Mouse (Mus musculus): ENCODE measurements around the gene Dbh. TPM values are rescaled to one million over a fixed set of nuclear protein-coding genes. Genes with fewer than 3 reads are reported as not detected.

The Dbh gene
- polyA plus RNA-seq, 1 experiment from 2014 or later = 0.69 TPM

- WGBS = 67% methylated on average over 1 of the region's 1 CpGs
- H3K9me3 ChIP-seq = no peaks in the 10 kb centered on the region
- H3K4me3 ChIP-seq = no peak overlapping the region
- no peak for DNase-seq (ENCODE audit: low spot score)
- H3K4me1 ChIP-seq = peaks cover under 1% of the 10 kb centered on the region
- H3K36me3 ChIP-seq = no peaks in the 10 kb centered on the region
- H3K27me3 ChIP-seq (ENCODE audit: insufficient read depth, poor library complexity, severe bottlenecking) = peaks cover 65% of the 10 kb centered on the region
- no peak overlapping the region for H3K27ac ChIP-seq
Observed at GRCm38 (mm10) chr2:27136789-27137188, 28.2 kb upstream of the Dbh start.

- no peak overlapping the region for H3K4me3 ChIP-seq
- H3K36me3 ChIP-seq = no peaks in the 10 kb centered on the region
- H3K27ac ChIP-seq = no peak overlapping the region
- no peaks in the 10 kb centered on the region for H3K9me3 ChIP-seq
- 59% methylated on average over 4 of the region's 4 CpGs for WGBS
- H3K27me3 ChIP-seq (ENCODE audit: insufficient read depth, poor library complexity, severe bottlenecking) = peaks cover 77% of the 10 kb centered on the region
- DNase-seq (ENCODE audit: low spot score) = no peak
- H3K4me1 ChIP-seq = peaks cover 9% of the 10 kb centered on the region
Observed at GRCm38 (mm10) chr2:27138356-27138755, 26.7 kb upstream of the Dbh start.

- 1% methylated on average over 62 of the region's 62 CpGs for WGBS
- Histone ChIP-seq H3K9me3 (no peaks in the 10 kb centered on the region), H3K4me3 (peak within 1 kb of the TSS; percentile 66), H3K27ac (peak within 1 kb of the TSS; percentile 67), H3K36me3 (no peaks in the 10 kb centered on the region), H3K4me1 (peaks cover 9% of the 10 kb centered on the region), H3K27me3 (ENCODE audit: insufficient read depth, poor library complexity, severe bottlenecking) (peaks cover 67% of the 10 kb centered on the region)
- no peak for DNase-seq (ENCODE audit: low spot score)
Observed at GRCm38 (mm10) chr2:27141950-27142693, 22.9 kb upstream of the Dbh start, which contains the start of gene Fam163b. Gene Fam163b, minus strand, starts transcription at chr2:27142491.

- Histone ChIP-seq H3K9me3 (no peaks in the 10 kb centered on the region), H3K4me1 (peaks cover 25% of the 10 kb centered on the region), H3K27ac (no peak overlapping the region), H3K4me3 (no peak overlapping the region), H3K36me3 (no peaks in the 10 kb centered on the region), H3K27me3 (ENCODE audit: insufficient read depth, poor library complexity, severe bottlenecking) (peaks cover 48% of the 10 kb centered on the region)
- DNase-seq (ENCODE audit: low spot score) = no peak
- WGBS = 54% methylated on average over 2 of the region's 2 CpGs
Observed at GRCm38 (mm10) chr2:27144957-27145356, 20.1 kb upstream of the Dbh start.

- H3K9me3 ChIP-seq = no peaks in the 10 kb centered on the region
- no peak overlapping the region for H3K27ac ChIP-seq
- peaks cover 25% of the 10 kb centered on the region for H3K4me1 ChIP-seq
- H3K27me3 ChIP-seq (ENCODE audit: insufficient read depth, poor library complexity, severe bottlenecking) = peaks cover 34% of the 10 kb centered on the region
- WGBS = 88% methylated on average over 6 of the region's 6 CpGs
- H3K36me3 ChIP-seq = no peaks in the 10 kb centered on the region
- no peak overlapping the region for H3K4me3 ChIP-seq
- DNase-seq (ENCODE audit: low spot score) = no peak
Observed at GRCm38 (mm10) chr2:27146840-27147239, 18.2 kb upstream of the Dbh start.

GRCm38 (mm10) chr2:27149457-27149856 is 15.6 kb upstream of the Dbh start:
- H3K27me3 ChIP-seq (ENCODE audit: insufficient read depth, poor library complexity, severe bottlenecking) = peaks cover 15% of the 10 kb centered on the region; the same call in 1 of the 2 replicates
- DNase-seq (ENCODE audit: low spot score) = no peak

GRCm38 (mm10) chr2:27154466-27155185 is 10.4 kb upstream of the Dbh start:
- 0 out of 2 replicates have a peak, but pooled peaks cover 7% of the 10 kb centered on the region for H3K27me3 ChIP-seq (ENCODE audit: insufficient read depth, poor library complexity, severe bottlenecking)
- no peak overlapping the region for H3K4me3 ChIP-seq
- DNase-seq (ENCODE audit: low spot score) = no peak
- WGBS = 84% methylated on average over 10 of the region's 10 CpGs
- peaks cover 12% of the 10 kb centered on the region for H3K4me1 ChIP-seq
- H3K9me3 ChIP-seq = no peaks in the 10 kb centered on the region
- no peak overlapping the region for H3K27ac ChIP-seq
- H3K36me3 ChIP-seq = no peaks in the 10 kb centered on the region

More at GRCm38 (mm10) chr2:27149457-27149856, 15.6 kb upstream of the Dbh start:
- H3K4me3 ChIP-seq = no peak overlapping the region
- H3K4me1 ChIP-seq = peaks cover 21% of the 10 kb centered on the region; the same call in 1 of the 2 replicates
- H3K9me3 ChIP-seq = no peaks in the 10 kb centered on the region
- no peaks in the 10 kb centered on the region for H3K36me3 ChIP-seq
- H3K27ac ChIP-seq = no peak overlapping the region
- 4% methylated on average over 2 of the region's 2 CpGs for WGBS

GRCm38 (mm10) chr2:27156596-27156995 is 8.4 kb upstream of the Dbh start:
- H3K4me1 ChIP-seq = peaks cover 10% of the 10 kb centered on the region
- H3K4me3 ChIP-seq = no peak overlapping the region
- H3K27ac ChIP-seq = no peak overlapping the region
- no peak for DNase-seq (ENCODE audit: low spot score)
- 80% methylated on average over 6 of the region's 6 CpGs for WGBS
- no peaks in the 10 kb centered on the region for H3K9me3 ChIP-seq
- H3K27me3 ChIP-seq (ENCODE audit: insufficient read depth, poor library complexity, severe bottlenecking) = 0 out of 2 replicates have a peak, but pooled peaks cover 3% of the 10 kb centered on the region
- no peaks in the 10 kb centered on the region for H3K36me3 ChIP-seq

- Histone ChIP-seq H3K27me3 (ENCODE audit: insufficient read depth, poor library complexity, severe bottlenecking) (peaks cover 20% of the 10 kb centered on the region; the same call in 1 of the 2 replicates), H3K27ac (no peak overlapping the region), H3K36me3 (no peaks in the 10 kb centered on the region), H3K4me1 (peaks cover 15% of the 10 kb centered on the region), H3K9me3 (no peaks in the 10 kb centered on the region), H3K4me3 (no peak overlapping the region)
- 90% methylated on average over 2 of the region's 2 CpGs for WGBS
- DNase-seq (ENCODE audit: low spot score) = no peak
Observed at GRCm38 (mm10) chr2:27161526-27161925, 3.5 kb upstream of the Dbh start.

GRCm38 (mm10) chr2:27162656-27163055 is 2.4 kb upstream of the Dbh start:
- Histone ChIP-seq H3K4me3 (no peak overlapping the region), H3K27me3 (ENCODE audit: insufficient read depth, poor library complexity, severe bottlenecking) (peaks cover 29% of the 10 kb centered on the region; the same call in 1 of the 2 replicates), H3K27ac (peak overlapping the region; percentile 12; the same call in 1 of the 2 replicates), H3K9me3 (no peaks in the 10 kb centered on the region), H3K4me1 (peaks cover 24% of the 10 kb centered on the region), H3K36me3 (no peaks in the 10 kb centered on the region)
- no peak for DNase-seq (ENCODE audit: low spot score)
- 64% methylated on average over 11 of the region's 11 CpGs for WGBS

- Histone ChIP-seq H3K9me3 (no peaks in the 10 kb centered on the region), H3K27ac (no peak overlapping the region), H3K4me3 (no peak overlapping the region), H3K27me3 (ENCODE audit: insufficient read depth, poor library complexity, severe bottlenecking) (peaks cover 29% of the 10 kb centered on the region; the same call in 1 of the 2 replicates), H3K36me3 (no peaks in the 10 kb centered on the region), H3K4me1 (peaks cover 31% of the 10 kb centered on the region)
- no peak for DNase-seq (ENCODE audit: low spot score)
- WGBS = 69% methylated on average over 5 of the region's 5 CpGs
Observed at GRCm38 (mm10) chr2:27163851-27164250, 1.2 kb upstream of the Dbh start.

- no peak overlapping the region for H3K27ac ChIP-seq
- no peaks in the 10 kb centered on the region for H3K9me3 ChIP-seq
- H3K4me3 ChIP-seq = no peak overlapping the region
- peaks cover 29% of the 10 kb centered on the region; the same call in 1 of the 2 replicates for H3K27me3 ChIP-seq (ENCODE audit: insufficient read depth, poor library complexity, severe bottlenecking)
- H3K36me3 ChIP-seq = no peaks in the 10 kb centered on the region
- 78% methylated on average over 2 of the region's 2 CpGs for WGBS
- peaks cover 26% of the 10 kb centered on the region for H3K4me1 ChIP-seq
- DNase-seq (ENCODE audit: low spot score) = no peak
Observed at GRCm38 (mm10) chr2:27166074-27166473, 1.0 kb downstream of the Dbh start.

GRCm38 (mm10) chr2:27166999-27167398 is 2.0 kb downstream of the Dbh start:
- Histone ChIP-seq H3K27me3 (ENCODE audit: insufficient read depth, poor library complexity, severe bottlenecking) (peaks cover 29% of the 10 kb centered on the region; the same call in 1 of the 2 replicates), H3K9me3 (no peaks in the 10 kb centered on the region), H3K27ac (peak overlapping the region; percentile 48; the same call in 1 of the 2 replicates), H3K36me3 (no peaks in the 10 kb centered on the region), H3K4me3 (no peak overlapping the region), H3K4me1 (peaks cover 26% of the 10 kb centered on the region)
- no peak for DNase-seq (ENCODE audit: low spot score)
- WGBS = 7% methylated on average over 2 of the region's 2 CpGs

Data from heart, embryonic 10.5 days (tissue).